Mouse (Mus musculus) right cerebral cortex, adult 18-20 months (tissue): ENCODE results near the gene Crabp1.

Source experiments
- DNase-seq: peaks from one replicate; pipeline ENCODE4 v3.0.0; 2022; ENCODE audit warnings: mixed read lengths

Crabp1 gene

GRCm38 (mm10) chr9:54764561-54765217, at the start of gene Crabp1:
Crabp1 (plus strand) TSS chr9:54764748.
- DNase-seq: no peak

DNA sequence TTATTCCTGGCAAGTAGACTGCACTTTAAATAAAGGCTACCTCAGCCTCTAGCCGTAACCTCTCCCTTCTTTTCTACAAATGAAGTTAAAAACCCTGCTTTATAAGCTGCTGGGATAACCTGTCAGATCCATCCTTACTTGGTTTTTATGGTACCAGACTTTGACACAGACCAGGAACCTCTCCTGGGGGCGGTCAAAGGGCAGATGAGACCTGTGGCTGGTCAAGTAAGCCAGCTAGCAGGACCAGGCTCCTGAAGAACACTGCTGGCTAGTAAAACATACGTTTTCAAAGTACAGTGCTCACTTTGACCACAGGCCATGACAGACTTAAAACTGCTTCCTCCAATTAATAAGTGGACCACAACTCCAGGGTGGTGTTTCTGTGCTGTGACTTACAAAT, 48.8 kb upstream of the Crabp1 start:
- DNase-seq: no peak

GRCm38 (mm10) chr9:54717527-54717926, 47.0 kb upstream of the Crabp1 start:
- no peak for DNase-seq

GRCm38 (mm10) chr9:54722156-54722555, 42.4 kb upstream of the Crabp1 start:
- peak; percentile 41 for DNase-seq

GRCm38 (mm10) chr9:54722596-54722995, 42.0 kb upstream of the Crabp1 start:
- DNase-seq: no peak

DNA sequence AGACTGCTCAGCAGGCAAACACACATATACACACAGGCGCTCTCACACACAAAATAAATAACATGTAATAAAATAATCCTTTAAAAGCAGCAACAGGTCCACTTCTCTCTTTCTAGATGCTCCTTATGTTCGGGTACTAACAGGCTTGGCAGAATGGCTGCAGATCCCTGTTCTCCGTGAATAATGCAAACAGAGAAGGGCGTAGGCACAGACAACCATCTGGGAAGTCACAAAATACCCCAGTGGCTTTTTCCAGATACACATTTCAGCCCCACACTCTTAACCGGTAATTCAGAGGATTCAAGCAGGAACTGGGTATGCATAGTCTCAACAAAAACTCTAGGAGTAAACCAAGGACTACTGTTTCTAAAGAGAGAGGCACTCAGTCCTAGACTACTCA, 38.2 kb upstream of the Crabp1 start:
- no peak for DNase-seq

DNA sequence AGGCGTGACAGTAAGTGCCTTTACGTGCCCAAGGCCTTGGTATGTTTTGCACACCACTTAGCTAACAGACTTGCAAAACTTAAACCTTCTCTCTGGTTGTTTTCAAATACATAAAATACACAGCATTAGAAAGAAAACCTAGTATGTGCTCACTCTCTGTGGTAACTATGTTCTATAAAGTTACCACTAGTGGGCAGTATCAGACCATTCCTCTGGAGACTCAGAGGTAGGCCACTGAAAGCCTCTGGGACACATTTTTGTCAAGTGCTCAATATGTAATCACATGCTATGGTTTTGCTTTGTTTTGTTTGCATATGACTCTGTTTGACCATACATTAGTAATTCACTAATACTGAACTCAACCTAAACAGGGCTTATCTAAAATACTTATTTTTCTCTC, 32.4 kb upstream of the Crabp1 start:
- no peak for DNase-seq

- DNase-seq: peak; percentile 96
Measured at GRCm38 (mm10) chr9:54733921-54734638, 30.5 kb upstream of the Crabp1 start, which contains the start of gene Wdr61. Wdr61 (minus strand) TSS chr9:54734519.

DNA sequence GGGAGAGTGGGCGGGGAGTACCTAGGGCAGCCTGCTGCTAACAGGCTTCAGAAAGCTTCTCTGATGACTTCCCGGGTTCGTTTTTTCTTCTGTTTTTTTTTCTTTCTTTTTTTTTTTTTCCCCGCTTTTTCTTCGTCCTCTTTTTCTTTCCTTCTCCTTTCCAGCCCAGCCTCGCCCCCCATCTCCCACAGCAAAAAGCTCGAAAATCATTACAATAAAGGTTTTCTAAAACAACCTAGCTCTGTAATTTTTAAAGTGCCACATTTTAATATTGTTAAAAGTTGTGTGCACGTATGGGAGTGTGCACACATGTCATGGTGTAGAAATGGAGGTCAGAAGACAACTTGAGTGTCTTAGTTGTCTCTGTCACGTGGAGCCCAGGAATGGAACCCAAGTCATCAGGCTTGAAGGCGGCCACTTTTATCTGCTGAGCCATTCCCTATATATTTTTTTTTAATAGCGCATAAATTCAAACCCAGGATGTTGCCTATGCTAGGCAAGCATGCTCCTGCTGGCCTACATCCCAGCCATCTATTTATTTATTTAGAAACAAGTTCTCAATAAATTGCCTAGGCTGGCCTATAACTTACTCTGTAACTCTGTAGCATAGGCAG, 29.8 kb upstream of the Crabp1 start:
- no peak for DNase-seq

- DNase-seq: peak; percentile 14
Measured at GRCm38 (mm10) chr9:54736284-54736701, 28.3 kb upstream of the Crabp1 start.

DNA sequence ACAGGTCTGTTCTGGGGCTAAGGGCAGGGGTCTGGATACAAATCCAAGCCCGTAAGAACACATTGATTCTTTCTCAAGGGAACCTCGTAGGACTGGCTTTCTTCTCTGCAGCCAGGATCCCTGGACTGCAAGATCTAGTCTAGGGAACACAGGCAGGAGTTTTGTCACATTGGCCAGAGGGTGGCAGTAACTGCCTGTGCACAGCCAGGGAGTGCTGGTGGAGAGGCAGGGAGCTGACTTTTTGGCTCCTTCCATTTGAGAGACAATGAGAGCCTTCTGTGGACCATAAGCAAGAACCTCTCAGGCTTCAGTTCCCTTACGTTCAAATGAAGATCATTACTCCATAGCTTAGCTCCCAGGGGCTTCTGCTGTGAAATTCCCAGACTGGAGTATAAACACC, 26.2 kb upstream of the Crabp1 start:
- DNase-seq: peak; percentile 58

- no peak for DNase-seq
Measured at GRCm38 (mm10) chr9:54743891-54744290, 20.7 kb upstream of the Crabp1 start.

GRCm38 (mm10) chr9:54745740-54746370, 18.7 kb upstream of the Crabp1 start:
- DNase-seq: no peak

GRCm38 (mm10) chr9:54750215-54750981, 14.2 kb upstream of the Crabp1 start:
- no peak for DNase-seq

DNA sequence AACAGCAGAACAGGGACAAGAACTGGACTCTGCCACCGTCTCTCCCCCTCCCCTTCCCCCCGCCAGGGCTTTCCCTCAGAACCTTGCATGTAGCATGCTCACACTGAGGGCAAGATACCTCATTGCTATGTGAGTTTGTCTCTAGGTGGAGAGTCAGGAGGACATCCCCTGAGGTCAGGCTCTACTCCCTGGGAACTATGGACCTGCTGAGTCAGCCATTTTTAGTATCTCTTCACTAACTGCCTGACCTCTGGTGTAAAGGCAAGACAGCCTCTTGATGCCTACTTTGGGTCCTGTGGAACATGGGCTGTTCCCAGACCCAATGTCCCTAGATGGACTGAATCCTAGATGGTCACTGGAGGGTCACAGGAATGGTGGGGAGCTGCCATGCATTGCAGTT, 12.9 kb upstream of the Crabp1 start:
- DNase-seq: no peak

DNA sequence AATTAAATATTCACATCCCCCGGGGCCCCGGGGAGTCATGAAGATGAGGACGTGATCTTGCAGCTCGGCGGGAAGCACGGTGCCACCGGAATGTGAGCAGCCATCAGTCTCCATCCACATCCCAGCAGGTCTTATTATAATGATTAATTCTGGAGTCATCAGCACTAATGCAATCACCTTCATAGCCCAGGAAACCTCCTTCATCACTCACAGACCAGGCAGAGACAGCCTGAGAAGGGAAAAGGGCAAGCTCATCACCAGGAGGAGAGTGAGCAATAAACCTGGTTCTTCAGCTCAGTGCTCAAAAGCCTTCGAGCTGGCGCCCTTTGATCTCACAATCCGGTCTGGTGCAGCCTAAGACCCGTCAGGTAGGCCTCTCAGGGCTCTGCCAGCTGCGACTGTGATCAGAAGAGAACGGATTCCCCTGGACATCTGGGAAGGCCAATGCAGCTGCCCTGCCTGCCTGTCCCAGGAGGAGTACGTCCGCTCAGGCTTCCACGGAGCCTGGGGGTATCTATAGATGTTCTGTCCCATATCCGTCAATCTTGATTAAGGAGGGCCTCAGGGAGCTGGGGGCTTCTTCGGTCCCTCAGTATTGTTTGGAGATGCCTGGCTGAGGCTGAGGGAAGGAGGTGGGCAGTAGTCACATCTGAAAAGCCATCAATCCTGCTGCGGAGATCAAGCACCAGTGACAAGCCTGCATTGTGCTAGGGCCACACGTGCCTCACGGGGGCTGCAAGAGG, 12.2 kb upstream of the Crabp1 start:
- no peak for DNase-seq

DNA sequence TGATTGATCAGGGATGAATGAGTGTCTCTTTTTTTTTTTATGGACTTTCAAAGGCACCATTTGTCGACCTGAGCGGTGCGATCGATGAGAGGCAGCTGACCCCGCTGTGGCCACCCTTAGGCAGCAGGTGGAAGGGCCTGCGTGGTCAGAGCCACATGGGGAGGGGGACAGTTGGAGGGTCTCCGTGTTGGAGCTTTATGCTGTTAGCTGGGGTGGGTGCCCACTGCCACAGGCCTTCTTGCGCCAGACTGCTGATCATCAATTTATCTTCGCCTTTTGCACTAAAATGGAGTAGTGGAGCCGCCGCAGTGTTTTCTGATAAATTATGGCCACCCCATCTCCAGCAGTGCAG, 11.6 kb upstream of the Crabp1 start:
- no peak for DNase-seq

DNA sequence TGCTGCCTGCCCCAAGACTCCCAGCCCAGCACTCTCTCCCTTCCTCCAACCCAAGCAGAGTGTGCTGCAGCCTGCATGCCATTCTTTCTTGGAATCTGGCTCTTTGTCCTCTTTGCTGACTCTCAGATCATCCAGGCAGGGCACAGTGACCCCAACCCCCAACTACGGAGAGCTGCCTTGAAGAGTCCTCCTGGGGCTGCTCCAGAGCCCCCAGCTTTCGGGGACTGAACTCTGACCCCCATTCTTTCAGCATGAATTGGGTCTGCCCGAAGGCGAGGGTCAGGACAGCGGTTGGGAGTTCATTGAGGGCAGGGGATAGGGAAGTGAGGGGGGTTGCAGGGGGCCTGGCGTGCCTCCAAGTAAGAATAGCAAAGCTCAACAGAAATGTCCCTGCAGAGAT, 5.0 kb upstream of the Crabp1 start:
- DNase-seq: no peak

- no peak for DNase-seq
Measured at GRCm38 (mm10) chr9:54764091-54764490, 457 bp upstream of the Crabp1 start.

GRCm38 (mm10) chr9:54765336-54766085, 963 bp downstream of the Crabp1 start:
- DNase-seq: no peak

DNA sequence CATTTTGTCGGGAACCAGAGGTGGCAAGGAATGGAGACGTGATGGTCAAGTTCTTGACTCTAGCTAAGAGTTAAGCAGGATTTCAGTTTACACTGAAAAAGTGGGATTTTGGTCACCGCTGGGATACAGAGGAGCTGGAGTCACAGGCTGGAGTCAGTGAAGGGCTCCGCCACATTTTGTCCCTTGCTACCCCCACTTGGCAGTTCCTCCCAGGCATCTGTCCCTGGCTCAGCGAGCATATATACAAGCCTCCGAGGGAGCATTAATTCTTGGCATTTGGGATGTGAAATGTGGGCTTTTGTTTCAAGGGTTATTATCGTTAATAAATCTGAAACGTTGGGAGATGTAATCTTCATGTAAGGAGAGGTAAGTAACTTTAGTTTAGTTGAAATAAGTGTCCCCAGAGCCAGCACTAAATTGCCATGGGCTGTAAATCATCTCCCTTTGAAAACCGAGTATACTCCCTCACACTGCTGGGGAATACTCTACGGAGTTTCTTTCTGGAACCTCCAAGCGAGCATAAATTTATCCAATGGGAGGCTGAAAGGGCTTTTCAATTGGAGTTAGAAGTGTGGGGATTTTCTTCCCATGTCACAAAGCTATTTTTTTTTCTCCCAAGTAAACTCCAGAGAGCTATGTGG, 5.7 kb downstream of the Crabp1 start:
- DNase-seq: no peak
